Mouse (Mus musculus): ENCODE results near the gene Ttc27. TPM values are rescaled to one million over a fixed set of nuclear protein-coding genes. Genes with fewer than 3 reads are reported as not detected.
A peak's percentile ranks its signal among the peaks of the same experiment; 100 is the strongest.

Gene Ttc27
- total and polyA plus RNA-seq, 3 experiments: 55.2 to 59.9 TPM; not detected in 1

- H3K9ac ChIP-seq (ENCODE audit: control insufficient read depth, low read depth, low read length, poor library complexity, severe bottlenecking): peak overlapping the region; percentile 76
- H3K27me3 ChIP-seq (ENCODE audit: control insufficient read depth in 1 of 2, insufficient read depth in 2 of 2, low read length in 2 of 2): no peaks in the 10 kb centered on the region
- peaks cover 0 to 8% of the 10 kb centered on the region in 2 experiments; a peak in 3 of 4 replicates for H3K36me3 ChIP-seq (ENCODE audit: control insufficient read depth in 1 of 2, insufficient read depth in 2 of 2, low read length in 2 of 2)
- H3K27ac ChIP-seq (ENCODE audit: control insufficient read depth, low read depth, low read length): peak overlapping the region; percentile 99
- H3K79me2 ChIP-seq (ENCODE audit: control insufficient read depth, insufficient read depth, low read length, poor library complexity): no peaks in the 10 kb centered on the region
- peak overlapping the region; percentile 35 to 61 for H3K4me3 ChIP-seq (ENCODE audit: control insufficient read depth in 1 of 2, insufficient read depth in 1 of 2, low read depth in 2 of 2, low read length in 2 of 2)
- no peaks in the 10 kb centered on the region for H3K9me3 ChIP-seq (replicated peaks; ENCODE audit: insufficient read depth, low read length)
- DNase-seq (ENCODE audit: low read depth, low spot score): peak; percentile 93
- peaks cover 2 to 5% of the 10 kb centered on the region in 2 experiments; a peak in 3 of 4 replicates for H3K4me1 ChIP-seq (ENCODE audit: control insufficient read depth in 1 of 2, insufficient read depth in 2 of 2, low read length in 2 of 2)
- TF ChIP-seq SIN3A (IDR thresholded peaks at IDR 0.05; ENCODE audit: low read length) (no peak; the same call in none of the 2 replicates), ELF1 (IDR thresholded peaks at IDR 0.05; ENCODE audit: low read depth, low read length) (peak; percentile 80), ZNF384 (IDR thresholded peaks at IDR 0.05; ENCODE audit: low read depth, low read length) (no peak), TCF12 (IDR thresholded peaks at IDR 0.05; ENCODE audit: low read depth, low read length) (peak; percentile 65; the same call in 1 of the 2 replicates), RAD21 (IDR thresholded peaks at IDR 0.05; ENCODE audit: low read depth, low read length) (no peak; the same call in 1 of the 2 replicates), NELFE (IDR thresholded peaks at IDR 0.05; ENCODE audit: low read depth, low read length) (peak; percentile 75), CHD1 (IDR thresholded peaks at IDR 0.05; ENCODE audit: low read depth, low read length) (no peak), JUND (IDR thresholded peaks at IDR 0.05; ENCODE audit: low read depth, low read length) (no peak), UBTF (IDR thresholded peaks at IDR 0.05; ENCODE audit: borderline replicate concordance, insufficient read depth, low read depth, low read length) (0 out of 2 replicates have a peak, but pooled peaks have one; percentile 68), ZKSCAN1 (IDR thresholded peaks at IDR 0.05; ENCODE audit: low read depth, low read length) (peak; percentile 39; the same call in 1 of the 2 replicates), EP300 (IDR thresholded peaks at IDR 0.05; ENCODE audit: low read depth in 1 of 2, low read length in 2 of 2) (peak; percentile 62 to 82), E2F4 (IDR thresholded peaks at IDR 0.05; ENCODE audit: borderline replicate concordance, low read depth, low read length) (no peak), MAFK (IDR thresholded peaks at IDR 0.05; ENCODE audit: borderline replicate concordance, low read depth, low read length) (0 out of 2 replicates have a peak, but pooled peaks have one; percentile 1), MAX (IDR thresholded peaks at IDR 0.05; ENCODE audit: low read length) (peak; percentile 49; the same call in 1 of the 2 replicates), MXI1 (IDR thresholded peaks at IDR 0.05; ENCODE audit: low read depth, low read length) (peak; percentile 67), TAL1 (IDR thresholded peaks at IDR 0.05; ENCODE audit: low read length) (no peak), POLR2A (IDR thresholded peaks at IDR 0.05; ENCODE audit: control insufficient read depth in 1 of 2, insufficient read depth in 1 of 2, low read depth in 1 of 2, low read length in 2 of 2, poor library complexity in 1 of 2) (peak in 1 of 2 experiments; percentile 65; a peak in 2 of 4 replicates), NRF1 (IDR thresholded peaks at IDR 0.05; ENCODE audit: insufficient read depth, low read depth, low read length, poor library complexity, severe bottlenecking) (no peak; the same call in 1 of the 2 replicates), CTCF (IDR thresholded peaks at IDR 0.05 in 2 of 3, conservative IDR thresholded peaks at IDR 0.05 in 1 of 3; ENCODE audit: control insufficient read depth in 1 of 3, insufficient read depth in 1 of 3, low read depth in 2 of 3, low read length in 3 of 3, poor library complexity in 1 of 3, severe bottlenecking in 1 of 3) (no peak), ZC3H11A (IDR thresholded peaks at IDR 0.05; ENCODE audit: low read depth, low read length) (no peak), GABPA (IDR thresholded peaks at IDR 0.05; ENCODE audit: low read depth, low read length) (no peak), USF2 (IDR thresholded peaks at IDR 0.05; ENCODE audit: borderline replicate concordance in 1 of 2, insufficient read depth in 1 of 2, low read depth in 1 of 2, low read length in 2 of 2) (no peak), RCOR1 (IDR thresholded peaks at IDR 0.05; ENCODE audit: low read depth, low read length) (peak; percentile 83), POLR2AphosphoS2 (IDR thresholded peaks at IDR 0.05; ENCODE audit: low read length) (no peak), MEF2A (IDR thresholded peaks at IDR 0.05; ENCODE audit: extremely low read depth, insufficient replicate concordance, low read depth, low read length, poor library complexity, severe bottlenecking) (no peak), BHLHE40 (IDR thresholded peaks at IDR 0.05; ENCODE audit: borderline replicate concordance, low read depth, low read length) (no peak), USF1 (IDR thresholded peaks at IDR 0.05; ENCODE audit: low read depth, low read length) (no peak), HCFC1 (IDR thresholded peaks at IDR 0.05; ENCODE audit: low read depth, low read length) (peak; percentile 58; the same call in 1 of the 2 replicates), MYB (IDR thresholded peaks at IDR 0.05; ENCODE audit: low read depth, low read length) (no peak), GATA1 (IDR thresholded peaks at IDR 0.05; ENCODE audit: low read depth, low read length) (peak; percentile 86), KAT2A (conservative IDR thresholded peaks at IDR 0.05; ENCODE audit: low read depth, low read length) (peak; percentile 26; the same call in 1 of the 2 replicates), MYC (IDR thresholded peaks at IDR 0.05; ENCODE audit: low read depth, low read length) (peak; percentile 59; the same call in 1 of the 2 replicates), ETS1 (IDR thresholded peaks at IDR 0.05; ENCODE audit: low read depth, low read length) (peak; percentile 65; the same call in 1 of the 2 replicates), TBP (IDR thresholded peaks at IDR 0.05; ENCODE audit: low read depth, low read length) (peak; percentile 75), POLR2AphosphoS5 (IDR thresholded peaks at IDR 0.05; ENCODE audit: borderline replicate concordance, low read depth, low read length) (no peak), CHD2 (IDR thresholded peaks at IDR 0.05; ENCODE audit: low read length) (no peak)
These were observed 51.9 kb downstream of the Ttc27 start for GRCm38 (mm10) chr17:74769390-74769811.
